Mouse (Mus musculus): ENCODE results near the gene Tk1. TPM values are rescaled to one million over a fixed set of nuclear protein-coding genes. Genes with fewer than 3 reads are reported as not detected.
A peak's percentile ranks its signal among the peaks of the same experiment; 100 is the strongest.

Tk1 gene
- total RNA-seq (2021) = under 1 TPM; 0.84 to 0.98 TPM
- long read RNA-seq, experiment 1 = 0 reads
- long read RNA-seq, experiment 2 = 0 reads

GRCm38 (mm10) chr11:117825333-117826101 lies at the start of gene Tk1, which contains the start of gene Afmid:
TSS of gene Tk1 (minus strand) at chr11:117826092.
TSS of gene Afmid (plus strand) at chr11:117825924.
- DNase-seq (ENCODE audit: low spot score in 2 of 2) = peak; percentile 31 to 45

GRCm38 (mm10) chr11:117875681-117876080 lies 49.8 kb upstream of the Tk1 start:
- DNase-seq (ENCODE audit: low spot score in 2 of 2) = no peak

GRCm38 (mm10) chr11:117874419-117874818 lies 48.5 kb upstream of the Tk1 start:
- DNase-seq (ENCODE audit: low spot score in 2 of 2) = no peak

DNA sequence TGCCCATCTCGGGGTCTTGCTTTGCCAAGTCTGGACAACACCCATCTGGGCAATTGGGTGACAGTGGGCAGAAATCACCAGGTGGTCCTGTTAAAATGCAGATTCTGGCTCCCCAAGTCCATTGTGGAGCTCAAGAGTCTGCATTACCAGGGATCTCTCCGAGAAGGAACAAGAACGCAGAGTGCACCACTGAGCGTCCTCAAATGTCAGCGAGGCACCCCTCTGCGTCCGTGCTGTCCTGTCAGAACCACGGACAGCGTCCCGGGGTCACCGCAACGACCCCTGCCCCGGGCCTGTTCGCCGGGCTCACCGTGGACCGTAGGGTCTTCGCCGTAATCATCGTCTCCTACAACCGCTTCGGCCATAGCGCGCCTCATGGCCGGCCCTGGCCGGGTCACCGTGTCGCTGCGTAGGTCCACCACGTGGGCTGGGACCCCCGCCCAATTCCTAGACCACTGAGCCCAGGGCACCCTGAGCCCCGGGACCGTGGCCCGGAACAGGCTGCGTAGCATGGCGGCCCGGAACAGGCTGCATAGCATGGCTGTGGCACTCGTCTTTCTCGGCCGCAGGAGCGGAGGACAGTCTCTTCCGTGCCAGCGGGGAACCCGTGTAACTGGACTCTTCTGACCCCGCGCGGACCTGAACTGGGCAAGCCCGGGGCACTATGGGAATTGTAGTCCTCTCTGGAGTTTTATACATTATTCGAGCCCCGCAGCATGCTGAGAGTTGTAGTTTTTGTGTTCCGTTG lies 47.1 kb upstream of the Tk1 start, which contains the start of gene Tha1:
Tha1 (minus strand) TSS at position 621 of the 748 bp plus-strand sequence.
- peak; percentile 80 to 82 for DNase-seq (ENCODE audit: low spot score in 2 of 2)

GRCm38 (mm10) chr11:117871911-117872584 lies 46.2 kb upstream of the Tk1 start:
- DNase-seq (ENCODE audit: low spot score in 2 of 2) = no peak

DNA sequence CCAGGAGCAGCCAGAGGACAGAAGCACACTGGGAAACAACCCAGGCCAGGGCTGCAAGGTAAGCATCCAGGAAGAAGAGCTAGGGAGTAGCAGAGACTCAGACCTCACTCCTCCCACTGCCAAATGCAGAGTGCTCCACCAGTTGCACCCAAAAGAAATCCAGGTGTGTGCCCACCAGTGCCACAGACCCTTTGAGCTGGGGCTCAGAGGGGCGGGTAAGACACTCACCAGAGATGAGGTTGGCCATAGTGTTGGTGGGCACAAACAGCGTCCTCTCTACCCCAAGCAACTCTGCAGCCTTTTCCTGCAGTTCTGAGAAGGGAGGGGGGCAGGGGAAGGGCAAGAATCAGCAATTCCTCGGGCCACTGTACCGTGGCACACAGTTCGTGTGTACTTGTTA lies 45.5 kb upstream of the Tk1 start:
- DNase-seq (ENCODE audit: low spot score in 2 of 2) = no peak

DNA sequence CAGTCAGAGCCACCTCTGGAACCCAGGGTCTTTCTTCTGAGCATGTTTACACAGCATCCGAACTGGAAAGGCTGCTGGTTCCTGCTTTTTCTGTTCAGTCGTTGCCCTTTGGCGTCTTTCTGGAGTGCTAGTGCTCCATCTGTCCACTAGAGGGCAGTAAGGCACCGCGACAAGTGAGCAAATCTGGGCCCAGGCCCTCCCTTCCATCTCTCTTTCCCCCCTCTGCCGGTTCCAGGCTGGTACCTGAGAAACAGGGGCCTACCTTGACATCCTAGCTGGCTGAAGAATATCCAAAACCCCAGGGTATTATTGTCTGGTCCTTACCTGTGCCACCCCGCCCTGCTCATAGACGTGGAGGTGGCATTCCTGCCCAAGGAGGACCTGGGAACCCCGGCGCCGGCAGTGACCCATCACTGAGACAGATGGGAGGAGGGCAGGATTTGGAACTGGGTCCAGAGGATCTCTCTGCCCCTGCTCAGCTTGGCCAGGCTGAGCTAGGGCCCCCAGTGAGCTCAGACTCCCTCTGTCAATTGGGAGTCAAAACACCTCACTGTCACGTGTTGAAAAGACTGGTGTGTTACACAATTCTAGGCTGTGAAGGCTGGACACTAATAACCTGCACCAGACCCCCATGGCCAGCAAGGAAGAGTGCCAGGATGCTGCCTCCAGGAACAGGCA lies 44.9 kb upstream of the Tk1 start:
- DNase-seq (ENCODE audit: low spot score in 2 of 2) = peak; percentile 81

DNA sequence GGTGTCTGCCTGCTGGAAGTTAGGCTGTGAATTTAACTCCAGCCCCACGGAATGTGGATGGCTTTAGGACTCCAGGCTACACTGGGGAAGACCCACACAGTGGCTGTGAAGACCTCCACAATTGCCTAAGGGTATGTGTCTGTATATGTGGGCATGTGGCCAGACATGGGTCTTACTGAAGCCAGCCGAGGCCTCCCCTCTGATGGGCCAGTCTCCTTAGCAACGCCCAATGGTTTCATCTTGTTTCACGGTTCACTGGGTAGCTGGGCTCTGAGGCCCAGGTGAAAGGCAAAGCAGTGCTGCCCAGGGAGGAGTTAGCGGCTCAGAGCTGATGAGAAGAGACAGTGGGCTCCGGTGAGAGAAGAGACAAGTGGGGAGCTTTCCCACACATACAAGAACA lies 40.1 kb upstream of the Tk1 start:
- no peak for DNase-seq (ENCODE audit: low spot score in 2 of 2)

DNA sequence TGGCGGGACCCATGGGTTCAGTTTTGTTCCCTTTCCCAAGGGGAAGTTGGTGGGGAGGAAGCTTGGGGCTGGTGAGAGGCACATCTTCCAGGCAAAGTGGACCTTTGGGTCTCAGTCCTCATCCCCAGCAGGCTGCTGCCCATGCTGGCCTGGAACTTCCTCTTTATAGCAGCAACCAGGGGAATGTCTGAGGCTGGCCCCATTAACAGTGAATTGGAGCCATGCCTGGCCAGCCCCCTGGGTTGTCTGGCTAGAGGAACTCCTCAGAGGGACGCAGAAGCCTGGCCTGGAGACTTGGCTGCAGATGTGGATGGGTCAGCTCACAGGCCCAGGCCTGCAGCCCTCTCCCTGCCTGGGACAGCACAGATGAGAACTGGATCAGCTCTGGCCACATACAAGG lies 38.9 kb upstream of the Tk1 start:
- DNase-seq (ENCODE audit: low spot score in 2 of 2) = no peak

- no peak for DNase-seq (ENCODE audit: low spot score in 2 of 2)
Observed at GRCm38 (mm10) chr11:117863174-117863856, 37.4 kb upstream of the Tk1 start.

DNA sequence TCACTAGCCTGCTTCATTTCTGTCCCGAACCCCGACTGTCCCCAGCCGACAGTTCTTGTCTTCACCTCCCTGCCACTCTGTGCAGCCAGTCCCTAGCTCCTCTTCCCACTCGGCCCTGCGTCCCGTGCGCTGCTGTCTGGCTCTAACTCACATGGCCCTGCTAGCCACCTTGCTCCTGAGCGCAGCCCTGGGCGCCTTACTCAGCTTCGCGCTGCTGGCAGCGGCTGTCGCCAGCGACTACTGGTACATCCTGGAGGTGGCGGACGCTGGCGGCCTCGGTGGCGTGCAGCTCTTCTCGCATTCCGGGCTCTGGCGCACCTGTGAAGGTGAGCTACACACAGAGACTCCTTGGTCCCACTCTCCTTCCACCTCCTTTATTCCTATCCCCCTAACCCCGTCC lies 34.7 kb upstream of the Tk1 start, which contains the start of gene Tmem235:
Tmem235 (plus strand) TSS at position 152 of the 400 bp plus-strand sequence.
- peak in 1 of 2 experiments; percentile 20 for DNase-seq (ENCODE audit: low spot score in 2 of 2)

DNA sequence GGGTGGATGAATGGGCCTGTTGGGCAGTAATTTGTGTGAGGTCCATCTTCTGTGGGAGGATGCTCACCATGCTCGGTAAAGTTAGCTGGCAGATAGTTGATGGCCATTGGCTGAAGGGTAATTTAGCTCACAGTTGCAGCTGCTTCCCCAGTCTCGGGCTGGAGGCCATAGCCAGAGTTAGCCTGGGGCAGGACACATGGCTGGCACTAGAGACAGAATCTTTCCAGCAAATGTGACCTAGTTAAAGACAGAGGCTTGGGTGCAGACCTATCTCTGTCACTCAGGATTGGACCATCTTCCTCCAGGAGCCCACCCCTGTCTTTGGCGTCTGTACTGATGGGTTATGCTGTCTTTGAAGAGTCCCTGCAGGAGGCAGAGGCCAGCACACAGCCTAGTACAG lies 32.5 kb upstream of the Tk1 start:
- DNase-seq (ENCODE audit: low spot score in 2 of 2) = no peak

DNA sequence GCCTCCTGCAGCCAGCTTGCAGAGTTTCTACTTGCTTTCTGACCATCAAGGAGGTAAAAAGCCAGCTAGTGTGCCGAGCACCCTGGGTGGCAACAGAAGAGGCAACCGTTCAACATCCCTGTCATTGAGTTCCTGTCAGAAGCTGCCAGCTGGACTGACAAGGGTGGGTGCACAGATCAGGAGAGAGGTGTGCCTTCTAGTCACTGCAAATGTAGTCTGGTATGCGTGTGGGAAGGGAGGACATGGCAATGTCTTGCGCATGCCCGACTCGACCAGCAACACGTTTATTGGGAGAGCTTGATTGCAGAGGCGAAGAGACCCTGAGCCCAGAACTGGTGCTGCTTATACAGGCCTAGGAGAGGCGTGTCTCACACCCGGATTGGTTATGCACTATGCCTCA lies 31.6 kb upstream of the Tk1 start:
- DNase-seq (ENCODE audit: low spot score in 2 of 2) = no peak

- DNase-seq (ENCODE audit: low spot score in 2 of 2) = no peak
Observed at GRCm38 (mm10) chr11:117855975-117856374, 30.1 kb upstream of the Tk1 start.

GRCm38 (mm10) chr11:117855360-117855759 lies 29.5 kb upstream of the Tk1 start:
- DNase-seq (ENCODE audit: low spot score in 2 of 2) = no peak

DNA sequence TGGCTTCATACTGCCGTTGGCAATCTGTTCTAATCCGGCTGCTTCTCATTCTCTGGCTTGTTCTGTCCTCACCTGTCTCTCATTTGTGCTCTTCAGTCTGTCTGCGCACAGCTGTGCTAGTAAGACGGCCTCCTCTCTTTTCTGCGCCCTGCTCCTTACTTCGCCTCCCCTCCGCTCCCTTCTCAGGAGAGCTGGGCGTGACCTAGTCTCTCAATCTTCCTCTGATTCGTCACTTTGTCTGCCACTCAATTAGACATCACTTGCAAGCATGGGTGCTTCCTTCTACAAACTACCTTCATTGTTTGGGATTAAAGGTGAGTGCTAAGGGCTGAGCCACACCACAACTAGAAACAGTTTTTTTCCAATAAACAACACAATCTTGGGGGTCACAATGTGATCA lies 28.3 kb upstream of the Tk1 start:
- no peak for DNase-seq (ENCODE audit: low spot score in 2 of 2)

GRCm38 (mm10) chr11:117852875-117853274 lies 27.0 kb upstream of the Tk1 start:
- DNase-seq (ENCODE audit: low spot score in 2 of 2) = no peak

DNA sequence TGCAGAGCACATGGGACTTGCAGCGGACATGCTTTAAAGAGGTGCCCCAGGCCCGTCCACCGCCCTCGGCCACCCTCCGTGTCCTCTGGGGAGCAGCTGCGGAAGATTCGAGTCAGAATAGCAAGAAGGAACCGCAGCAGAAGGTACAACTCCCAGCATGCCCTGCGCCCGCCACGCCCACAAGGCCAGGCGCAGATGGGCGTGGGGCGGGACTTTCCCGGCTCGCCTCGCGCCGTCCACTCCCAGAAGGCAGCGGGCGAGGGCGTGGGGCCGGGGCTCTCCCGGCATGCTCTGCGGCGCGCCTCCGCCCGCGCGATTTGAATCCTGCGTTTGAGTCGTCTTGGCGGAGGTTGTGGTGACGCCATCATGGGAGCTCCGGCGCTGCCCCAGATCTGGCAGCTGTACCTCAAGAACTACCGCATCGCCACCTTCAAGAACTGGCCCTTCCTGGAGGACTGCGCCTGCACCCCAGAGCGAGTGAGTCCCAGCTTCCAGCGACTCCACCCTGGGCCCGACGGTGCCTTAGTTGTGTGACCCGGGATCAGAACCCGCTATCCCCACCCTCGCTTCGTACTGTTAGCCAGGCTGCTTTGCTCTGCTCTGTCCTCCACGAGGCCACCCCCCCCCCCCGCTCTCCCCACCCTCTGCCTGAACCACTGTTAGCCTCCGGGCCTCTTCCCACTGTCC lies 23.2 kb upstream of the Tk1 start, which contains the start of gene Birc5:
Birc5 (plus strand) TSS at position 267 of the 687 bp plus-strand sequence.
- peak; percentile 95 to 97 for DNase-seq (ENCODE audit: low spot score in 2 of 2)

GRCm38 (mm10) chr11:117848271-117848984 lies 22.5 kb upstream of the Tk1 start:
- no peak for DNase-seq (ENCODE audit: low spot score in 2 of 2)
